Mouse (Mus musculus) retina, embryonic 14.5 days (tissue): Measurements from ENCODE around the gene Cnbp.

ENCODE experiments used
- DNase-seq: peaks from one replicate; pipeline ENCODE4 v3.0.0-alpha.2; 2015; ENCODE audit warnings: low spot score

Cnbp gene

DNA sequence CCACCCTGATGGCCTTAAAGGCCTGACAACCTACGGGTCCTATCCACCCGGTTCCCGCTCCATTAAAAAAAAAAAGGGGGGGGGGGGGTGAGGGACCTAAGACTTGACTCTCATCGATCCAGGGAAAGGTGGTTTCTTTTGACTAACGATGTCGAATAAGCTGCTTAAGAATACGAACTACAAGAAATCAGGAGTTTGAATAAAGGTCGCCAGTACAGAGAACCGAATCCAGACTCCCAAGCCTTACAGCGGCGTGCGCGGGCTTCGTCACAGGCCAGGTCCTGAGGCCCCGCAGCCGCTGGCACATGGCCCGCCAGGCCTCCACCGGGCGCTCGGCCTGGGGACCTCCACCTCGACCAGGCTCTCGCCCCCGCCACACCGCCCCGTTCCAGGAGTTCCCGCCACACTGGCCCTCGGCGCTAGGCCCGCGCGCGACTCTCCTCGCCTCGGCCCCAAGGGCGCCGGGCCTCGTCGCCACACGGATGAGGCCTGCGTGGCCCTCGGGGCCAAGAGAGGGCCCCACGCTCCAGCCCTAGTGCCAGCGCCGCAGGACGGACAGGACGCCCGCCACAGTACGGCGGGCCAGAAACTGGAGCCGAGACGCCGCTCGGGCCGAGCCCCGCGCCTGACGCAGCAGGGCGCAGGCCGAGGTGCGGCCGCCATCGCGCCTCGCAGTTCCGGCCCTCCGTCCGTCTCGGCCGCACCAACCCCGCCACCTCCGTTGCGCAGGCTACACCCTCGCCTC, 579 bp downstream of the Cnbp start:
- DNase-seq = peak; percentile 50

DNA sequence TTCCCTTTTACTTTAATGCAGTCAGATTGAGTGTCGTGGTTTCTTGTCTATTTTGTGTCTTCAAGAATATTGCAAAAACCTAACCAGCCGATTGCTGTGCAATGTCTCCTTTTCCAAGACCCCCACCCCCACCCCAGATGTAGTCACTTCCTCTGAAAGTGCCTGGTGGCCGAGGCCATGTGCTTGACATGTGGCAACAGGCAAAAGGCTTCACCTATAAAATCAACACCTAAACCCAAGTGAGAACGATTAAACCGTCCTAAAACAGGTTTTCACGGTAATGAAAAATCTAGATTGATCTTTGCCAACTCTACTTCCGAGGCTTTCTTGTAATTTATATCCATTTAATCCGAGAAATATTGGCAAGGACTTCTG, 1.1 kb downstream of the Cnbp start:
- peak; percentile 34 for DNase-seq

DNA sequence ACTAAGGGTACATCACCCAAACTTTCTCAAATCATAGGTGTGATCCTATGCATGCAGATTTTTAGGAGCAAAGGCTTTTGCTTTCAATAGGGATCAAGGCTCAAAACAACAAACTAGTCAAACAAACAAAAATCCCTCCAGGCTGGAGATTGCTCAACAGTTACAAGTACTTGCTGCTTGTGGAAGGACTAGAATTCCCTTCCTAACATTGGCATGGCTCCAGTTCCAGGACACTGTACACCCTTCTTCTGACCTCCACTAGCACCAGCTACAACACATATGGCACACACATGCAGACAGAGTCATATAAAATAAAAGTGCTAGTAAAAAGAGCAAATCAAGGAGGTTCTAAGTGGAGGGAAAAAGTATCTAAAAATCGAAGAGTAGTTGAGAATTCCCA, 4.1 kb downstream of the Cnbp start:
- no peak for DNase-seq

DNA sequence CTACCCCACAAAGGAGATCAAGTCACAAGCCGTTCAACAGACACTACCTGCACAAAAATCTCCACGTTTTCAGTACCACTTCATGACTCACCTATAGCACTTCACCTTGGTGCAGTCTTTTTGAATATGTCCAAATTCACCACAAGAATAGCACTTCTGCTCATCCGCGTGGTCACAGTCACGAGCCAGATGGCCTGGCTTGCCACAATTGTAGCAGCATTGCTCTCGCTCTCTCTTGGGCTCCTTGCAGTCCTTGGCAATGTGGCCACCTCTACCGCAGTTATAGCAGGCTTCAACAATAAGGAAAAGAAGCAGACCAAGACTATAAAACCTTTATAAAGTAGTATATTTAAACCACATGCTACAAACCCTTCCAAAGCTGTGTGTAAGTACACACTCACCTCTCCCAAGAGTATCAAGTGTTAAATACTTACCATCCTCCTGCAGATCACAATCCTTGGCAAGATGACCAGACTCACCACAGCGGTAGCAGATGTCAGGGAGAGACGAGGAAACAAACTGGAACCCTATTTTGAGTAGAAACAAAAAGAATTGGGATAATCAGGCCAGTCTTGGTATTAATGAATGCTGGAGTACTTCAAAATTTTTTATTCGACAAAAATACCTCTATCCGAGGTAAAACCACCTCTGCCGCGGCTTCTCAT, 5.7 kb downstream of the Cnbp start:
- no peak for DNase-seq

DNA sequence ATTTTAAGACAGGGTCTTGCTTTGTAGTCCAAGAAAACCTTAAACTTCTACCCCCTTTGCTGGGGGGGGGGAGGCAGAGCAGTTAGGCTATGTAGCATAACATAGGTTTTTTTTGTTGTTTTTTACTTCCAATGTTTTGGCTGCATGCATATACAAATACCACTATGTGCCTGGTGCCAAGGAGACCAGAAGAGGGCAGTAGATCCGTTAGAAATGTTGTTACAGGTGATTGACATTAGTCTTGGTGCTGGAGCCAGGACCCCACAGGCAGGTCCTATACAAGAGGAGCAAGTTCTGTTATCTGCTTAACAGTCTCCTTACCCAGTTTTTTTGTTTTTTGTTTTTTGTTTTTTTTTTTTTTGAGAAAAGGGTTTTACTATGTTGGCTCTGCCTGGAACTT, 8.7 kb downstream of the Cnbp start:
- no peak for DNase-seq

DNA sequence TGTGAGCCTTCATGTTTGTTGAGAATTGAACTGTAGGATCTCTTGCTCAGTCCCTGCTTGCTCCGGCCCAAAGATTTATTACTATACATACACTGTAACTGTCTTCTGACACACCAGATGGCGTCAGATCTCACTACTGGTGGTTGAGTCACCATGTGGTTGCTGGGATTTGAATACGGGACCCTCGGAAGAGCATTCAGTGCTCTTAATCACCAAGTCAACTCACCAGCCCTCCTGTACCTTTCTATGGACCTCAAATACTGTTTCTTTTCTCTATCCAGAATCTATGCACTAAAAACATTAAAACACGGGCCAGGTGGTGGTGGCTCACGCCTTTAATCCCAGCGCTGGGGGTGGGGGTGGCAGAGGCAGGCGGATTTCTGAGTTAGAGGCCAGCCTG, 9.3 kb downstream of the Cnbp start:
- no peak for DNase-seq

DNA sequence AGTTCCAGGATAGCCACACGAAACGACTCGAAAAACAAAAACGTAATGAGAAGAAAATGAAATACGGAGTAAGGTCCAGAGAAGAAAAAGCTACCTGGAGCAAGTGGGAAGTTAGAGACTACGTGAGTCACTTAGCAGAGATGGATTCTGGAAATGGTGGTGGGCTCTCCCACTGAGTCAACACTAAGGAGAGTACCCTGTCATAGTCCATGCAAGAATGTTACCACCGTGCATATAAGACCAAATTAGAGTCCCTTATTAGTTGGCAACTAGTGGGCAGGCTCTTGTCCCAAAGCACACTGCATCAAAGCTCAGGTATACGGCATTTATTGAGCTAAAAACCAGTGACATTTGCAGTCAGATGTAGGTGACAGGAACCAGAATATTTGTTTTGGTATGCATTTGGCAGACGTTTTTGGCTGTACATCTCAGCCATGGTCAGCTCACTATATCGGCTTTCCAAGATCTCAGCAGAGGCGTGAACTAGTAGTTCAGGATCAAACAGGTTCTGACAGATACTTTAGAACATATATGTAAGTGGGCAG, 11.0 kb downstream of the Cnbp start:
- no peak for DNase-seq

DNA sequence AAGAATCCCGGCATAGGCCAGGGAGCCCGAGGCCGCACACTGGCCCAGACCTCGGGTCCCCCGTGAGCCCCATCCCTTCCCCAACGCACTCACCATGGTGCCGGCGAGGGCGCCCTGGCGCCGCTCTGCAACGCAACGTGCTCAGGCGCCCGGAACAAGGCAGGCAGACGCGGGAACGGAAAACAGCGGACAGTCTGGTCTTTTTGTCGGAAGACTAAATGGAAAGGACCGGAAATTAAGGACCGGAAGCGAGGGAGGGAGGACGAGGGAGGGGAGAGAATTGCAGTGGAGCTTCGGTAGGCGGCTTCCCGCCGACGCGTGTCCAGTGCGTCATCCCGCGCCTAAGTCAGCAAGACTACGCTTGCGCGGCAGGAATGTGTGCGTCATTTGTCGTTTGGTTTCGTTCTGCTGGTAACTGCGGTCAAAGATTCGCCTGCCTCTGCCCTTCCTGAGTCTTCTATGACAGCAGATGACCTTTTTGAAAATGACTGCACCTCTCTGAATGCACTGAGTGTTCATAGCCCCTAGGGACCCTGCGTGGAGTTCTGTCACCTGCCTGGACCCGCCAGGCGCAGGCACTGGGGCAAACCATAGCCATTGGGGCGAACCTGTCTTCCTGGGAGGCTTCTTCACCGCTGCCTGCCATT, 12.2 kb downstream of the Cnbp start, which contains the start of gene Isy1:
TSS of gene Isy1 (minus strand) at position 248 of the 647 bp plus-strand sequence.
- peak; percentile 96 for DNase-seq

DNA sequence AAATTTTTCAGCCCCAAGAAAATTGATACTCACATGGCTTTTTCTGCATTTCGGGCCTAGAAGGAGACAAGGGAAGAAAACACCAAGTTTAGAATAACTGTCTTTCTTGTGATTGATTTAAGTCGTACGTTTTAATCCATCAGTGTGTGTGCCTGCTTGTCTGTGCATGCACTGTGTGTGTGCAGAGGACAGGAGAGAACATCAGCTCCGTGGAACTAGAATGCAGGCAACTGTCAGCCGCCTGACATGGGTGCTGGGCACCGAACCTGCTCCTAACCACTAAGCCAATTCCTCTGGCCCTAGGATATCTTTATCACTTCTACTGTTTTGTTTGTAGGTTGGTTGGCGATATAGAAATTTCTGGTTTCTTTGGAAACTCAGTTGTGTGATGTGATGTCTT, 15.2 kb downstream of the Cnbp start, which contains the start of gene Gm45140:
TSS of gene Gm45140 (minus strand) at position 101 of the 400 bp plus-strand sequence.
- DNase-seq = no peak

DNA sequence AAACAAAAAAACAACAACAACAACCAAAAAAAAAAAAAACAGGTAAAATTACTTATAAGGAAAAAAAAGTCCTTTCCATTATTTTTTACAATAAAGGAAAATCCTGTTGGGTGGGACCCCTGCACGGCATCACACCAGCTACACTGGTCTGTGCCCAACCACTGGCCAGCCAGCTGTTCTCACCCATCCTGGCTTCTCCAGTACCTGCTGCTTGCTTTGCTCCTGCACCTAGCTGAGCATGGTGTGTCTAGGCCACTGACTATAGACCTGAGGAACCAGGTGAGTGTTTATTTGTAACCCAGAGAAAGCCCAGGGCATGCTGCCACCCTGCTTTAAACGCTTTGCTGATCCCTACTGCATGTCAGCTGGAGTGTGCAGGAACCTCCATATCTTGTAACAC, 30.5 kb downstream of the Cnbp start:
- DNase-seq = no peak

DNA sequence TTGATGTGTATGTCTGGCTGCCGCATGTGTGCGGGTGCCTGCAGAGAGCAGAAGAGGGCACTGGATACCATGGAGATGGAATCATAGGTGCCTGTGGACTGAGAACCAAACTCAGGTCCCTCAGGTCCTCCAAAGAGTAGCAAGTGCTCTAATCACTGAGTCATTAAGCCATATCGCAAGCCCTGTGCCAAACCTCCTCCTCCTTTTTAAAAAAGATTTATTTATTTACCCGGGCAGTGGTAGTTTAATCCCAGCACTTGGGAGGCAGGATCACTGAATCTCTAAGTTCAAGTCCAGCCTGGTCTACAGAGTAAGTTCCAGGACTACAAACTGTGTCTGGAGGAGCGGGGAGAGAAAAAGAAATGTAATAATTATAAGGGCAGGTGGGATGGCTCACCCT, 36.4 kb downstream of the Cnbp start:
- DNase-seq = no peak

DNA sequence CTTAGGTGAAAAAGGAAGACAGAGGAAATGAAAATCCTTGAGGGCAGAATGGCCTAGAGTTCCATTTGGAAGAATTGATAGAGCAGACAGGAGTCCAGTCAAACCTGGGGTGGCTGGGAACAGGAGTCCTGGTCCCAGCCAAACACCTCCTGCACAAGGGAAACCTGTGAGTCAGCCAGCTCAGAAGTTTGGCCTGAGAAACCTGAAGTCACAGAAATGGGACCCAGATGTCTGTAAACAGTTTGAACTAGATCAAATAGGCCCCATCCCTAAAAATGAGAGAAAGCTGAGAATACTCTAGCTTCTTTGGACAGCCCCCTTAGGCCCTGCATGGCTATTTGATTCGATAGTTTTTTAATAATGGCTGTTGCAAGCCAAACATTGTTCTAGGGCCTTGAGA, 38.2 kb downstream of the Cnbp start:
- no peak for DNase-seq

DNA sequence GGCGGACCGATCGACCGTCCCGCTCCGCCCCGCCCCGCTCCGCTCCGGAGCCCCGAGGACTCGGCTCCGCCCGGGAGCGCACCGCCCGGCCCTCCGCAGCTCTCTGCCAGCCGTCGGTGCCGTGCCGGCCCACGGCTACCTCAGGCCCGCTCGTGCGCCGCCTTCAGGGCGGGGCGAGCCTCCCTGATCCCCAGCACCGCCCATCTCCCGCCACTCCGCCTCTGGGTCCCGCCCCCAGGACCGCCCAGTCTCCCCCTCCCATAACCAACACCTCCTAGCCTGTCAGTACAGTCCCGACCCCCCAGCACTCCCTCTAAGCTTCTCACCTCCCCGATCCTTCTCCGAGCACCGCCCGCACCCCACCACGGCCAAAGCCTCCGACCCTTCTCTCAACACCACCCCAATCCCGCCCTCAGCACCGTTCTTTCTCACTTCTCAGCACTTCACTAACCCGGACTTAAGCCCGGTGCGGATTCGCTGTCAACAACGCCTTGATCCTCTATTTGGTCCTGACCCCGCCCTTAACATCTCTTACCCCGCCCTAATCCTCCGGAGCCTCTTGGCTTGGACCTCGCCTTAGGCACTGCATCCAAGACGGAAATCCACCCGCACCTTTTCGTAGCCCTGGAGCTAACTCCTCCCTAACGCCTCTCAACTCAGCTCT, 39.1 kb downstream of the Cnbp start, which contains the start of gene Rab43:
TSS of gene Rab43 (minus strand) at position 490 of the 664 bp plus-strand sequence.
- DNase-seq = peak; percentile 89

DNA sequence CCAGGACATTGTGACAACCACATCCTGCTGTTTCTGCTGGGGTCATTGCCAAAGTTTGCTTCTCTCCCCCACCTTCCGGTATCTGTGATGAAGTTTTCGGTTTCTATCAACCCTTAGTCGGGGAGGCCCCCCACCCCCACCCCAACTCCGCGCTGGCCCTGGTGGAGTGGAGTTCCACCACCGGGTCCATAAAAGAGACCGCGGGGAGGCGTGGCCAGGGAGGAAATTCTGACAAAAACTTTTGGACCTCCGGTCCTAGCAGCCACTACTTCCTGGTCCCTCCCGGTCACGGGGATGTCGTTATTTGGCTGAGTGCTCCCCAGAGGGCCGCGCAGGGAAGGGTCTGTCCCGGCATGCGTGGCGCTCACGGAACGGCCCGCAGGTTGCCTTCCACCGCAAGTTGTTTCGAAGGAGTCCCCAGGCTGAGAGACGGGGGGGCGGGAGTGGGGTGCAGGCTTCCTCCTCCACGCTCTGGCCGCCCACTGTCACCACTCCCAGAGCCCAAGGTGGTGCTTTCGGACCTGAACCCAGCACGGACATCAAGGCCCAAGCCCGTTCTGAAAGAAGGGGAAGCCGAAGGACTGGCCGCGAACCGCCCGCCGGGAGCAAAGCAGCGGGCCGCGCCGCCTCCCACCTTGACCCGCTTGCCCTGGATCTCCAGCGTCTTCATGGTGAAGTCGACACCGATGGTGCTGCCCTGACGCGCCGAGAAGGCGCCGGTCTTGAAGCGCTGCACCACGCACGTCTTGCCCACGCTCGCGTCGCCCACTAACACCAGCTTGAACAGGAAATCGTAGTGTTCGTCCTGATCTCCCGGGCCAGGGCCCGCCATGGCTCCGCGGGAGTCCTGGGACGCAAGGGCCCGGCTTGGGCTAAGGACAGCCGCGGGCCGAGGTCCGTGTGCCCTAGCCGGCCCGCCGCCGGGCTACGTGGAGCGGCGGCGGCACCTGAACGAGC, 39.9 kb downstream of the Cnbp start:
- DNase-seq = peak; percentile 49

DNA sequence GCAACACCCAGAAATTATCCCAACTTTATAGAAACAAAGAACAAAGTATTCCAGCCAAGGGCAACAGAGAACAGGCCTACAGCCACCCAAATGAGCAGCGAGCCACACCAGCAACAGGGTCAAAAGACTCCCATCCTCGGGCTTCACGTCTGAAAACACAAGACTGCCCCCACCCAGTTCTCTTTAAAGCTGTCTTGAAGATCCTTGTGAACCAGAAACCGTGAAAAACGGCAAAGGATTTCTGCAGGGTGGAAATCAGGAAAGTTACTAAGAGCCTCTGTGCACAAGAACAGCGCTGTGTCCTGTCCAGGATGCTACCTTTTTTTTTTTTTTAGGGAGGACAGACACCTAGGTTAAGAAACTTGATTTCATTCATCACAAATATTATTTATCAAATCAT, 40.6 kb downstream of the Cnbp start:
- DNase-seq = no peak

DNA sequence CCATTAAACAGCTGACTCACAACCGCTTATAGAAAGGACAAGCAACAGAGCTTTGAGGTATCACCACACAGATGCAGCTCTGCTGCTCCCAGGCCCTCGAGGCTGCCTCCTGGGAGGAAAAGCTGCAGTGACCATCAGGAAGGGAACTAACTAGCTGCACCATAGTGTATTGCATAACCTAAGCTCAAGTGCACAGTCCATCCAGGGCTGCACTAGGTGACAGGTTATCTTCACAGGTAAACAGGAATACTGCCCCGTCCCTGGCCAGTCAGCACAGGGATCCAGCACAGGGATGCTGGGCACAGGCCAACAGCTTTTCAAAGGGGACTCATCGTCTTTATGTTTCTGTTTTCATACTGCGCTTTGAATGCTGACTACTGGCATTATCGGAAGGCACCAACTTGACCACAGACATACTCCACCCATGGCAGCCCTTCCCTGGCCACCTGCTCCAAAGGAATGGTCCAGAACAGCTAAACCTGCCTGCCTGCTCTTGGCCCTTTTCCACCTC, 41.2 kb downstream of the Cnbp start:
- no peak for DNase-seq

DNA sequence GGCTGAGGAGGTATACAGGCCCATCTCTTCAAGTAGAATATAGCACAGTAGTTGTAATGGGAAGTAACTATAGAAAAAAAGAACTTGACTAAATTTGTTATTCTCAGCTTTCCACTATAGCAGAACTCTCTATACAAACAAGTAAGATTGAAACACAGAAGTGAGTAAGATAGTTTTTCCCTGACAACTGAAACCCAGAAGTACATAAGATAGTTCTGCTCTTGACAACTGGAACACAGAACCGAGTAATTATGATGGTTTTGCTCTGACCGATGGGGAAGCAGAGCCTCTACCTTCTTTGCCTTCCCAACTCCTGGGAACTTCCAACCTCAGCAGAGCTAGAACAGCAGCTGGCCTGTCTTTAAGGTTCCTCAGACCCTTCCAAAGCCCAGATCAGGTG, 41.8 kb downstream of the Cnbp start:
- no peak for DNase-seq

DNA sequence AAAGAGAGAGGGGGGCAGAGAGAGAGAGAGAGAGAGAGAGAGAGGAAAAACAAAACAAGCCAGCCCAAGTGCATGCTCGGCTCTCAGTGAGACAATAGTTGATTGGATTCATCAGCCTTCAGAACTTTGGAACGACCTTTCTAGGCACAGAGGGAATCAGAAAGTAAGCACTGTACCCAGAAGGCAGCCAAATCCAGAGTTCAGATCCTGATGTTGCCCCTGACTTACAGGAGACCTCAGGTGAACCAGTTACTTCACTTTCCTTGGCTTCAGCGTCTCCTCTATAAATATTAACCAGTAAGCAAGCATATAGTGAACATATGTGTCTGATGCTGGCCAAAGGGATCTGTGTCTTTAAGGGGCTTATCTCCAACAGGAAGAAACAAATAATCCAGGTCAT, 42.4 kb downstream of the Cnbp start:
- no peak for DNase-seq

DNA sequence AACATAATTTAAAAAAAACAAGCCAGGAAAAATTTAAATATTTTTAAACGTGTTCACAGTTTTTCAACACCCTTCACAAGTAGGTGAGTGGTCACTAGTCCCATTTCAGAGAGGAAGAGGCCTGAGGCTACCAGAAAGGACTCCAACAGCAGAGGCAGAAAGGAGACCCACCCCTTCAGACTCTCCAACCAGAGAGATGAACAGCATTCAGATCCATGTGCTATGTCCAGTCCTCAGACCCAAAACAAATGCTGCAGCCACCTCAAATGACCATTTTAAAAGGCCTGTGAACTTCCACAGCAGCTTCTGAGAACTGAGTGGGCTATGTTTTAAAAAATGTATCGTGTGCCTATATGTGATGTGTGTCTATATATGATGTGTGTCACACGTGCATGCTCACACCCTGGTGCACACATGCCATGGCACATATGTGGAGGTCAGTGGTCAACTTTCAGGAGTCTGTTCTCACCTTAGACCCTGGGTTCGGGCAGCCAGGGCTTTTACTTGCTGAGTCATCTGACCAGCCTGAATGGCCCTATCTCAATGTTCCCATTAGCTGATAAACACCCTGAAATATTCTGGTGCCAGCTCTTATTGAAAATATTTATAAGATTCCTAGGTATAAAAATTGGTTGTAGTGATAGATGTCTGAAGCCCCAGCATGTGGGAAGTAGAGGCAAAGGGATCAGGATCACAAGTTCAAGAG, 43.0 kb downstream of the Cnbp start:
- DNase-seq = no peak

DNA sequence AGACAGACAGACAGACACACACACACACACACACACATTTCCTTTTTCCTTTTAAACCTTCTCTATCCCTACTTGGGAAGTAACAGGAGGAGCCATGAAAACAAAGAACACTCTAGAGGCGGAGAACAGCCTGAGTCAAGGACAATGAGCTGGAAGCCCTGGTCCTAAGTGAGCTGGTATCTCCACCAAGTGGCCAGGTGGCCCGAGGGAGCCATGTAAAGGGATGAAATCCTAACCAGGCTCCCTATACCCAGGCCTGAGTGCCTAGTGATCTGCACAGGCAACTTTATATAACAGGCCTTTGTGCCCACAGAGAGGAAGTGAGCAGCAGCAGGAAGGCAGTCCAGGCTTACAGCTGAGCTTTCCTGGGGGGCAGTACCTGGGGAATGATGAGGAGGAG, 44.0 kb downstream of the Cnbp start:
- DNase-seq = no peak
